Mouse (Mus musculus) bone marrow, adult 2 months (tissue): ENCODE measurements around the gene Grb14.

Experiments used
- CTCF ChIP-seq: fragments of 200-500 bp; IDR thresholded peaks from 2 replicates; pipeline ENCODE4 v1.5.1; 2011; ENCODE audit warnings: low read length, control low read depth; ENCODE audit not compliant: control insufficient read depth, insufficient read depth
- POLR2A ChIP-seq: fragments of 200-500 bp; IDR thresholded peaks from 2 replicates; pipeline ENCODE4 v1.6.1; 2011; ENCODE audit warnings: low read depth, mild to moderate bottlenecking, control low read depth, low read length, borderline replicate concordance; ENCODE audit not compliant: control insufficient read depth

DNA sequence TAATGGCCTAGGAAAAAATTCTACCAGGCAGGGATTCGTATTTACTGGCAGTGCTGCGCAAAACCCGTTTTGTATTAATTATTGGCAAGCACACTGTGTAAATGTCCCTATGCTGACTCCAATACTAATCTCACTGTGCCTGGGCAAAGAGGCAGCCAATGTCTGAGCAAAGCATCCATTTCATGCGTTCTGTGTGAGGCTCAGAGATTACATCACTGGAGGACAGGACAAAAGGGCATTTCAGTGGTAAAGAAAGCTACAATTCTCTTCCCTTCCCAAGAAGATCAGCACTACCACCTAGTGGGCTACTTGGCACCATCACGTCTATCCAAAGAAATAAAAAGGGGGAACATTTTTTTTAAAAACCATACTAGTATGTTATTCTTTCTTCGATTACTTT, 109.3 kb downstream of the Grb14 start:
- TF ChIP-seq CTCF (no peak), POLR2A (no peak)
